Mouse (Mus musculus): ENCODE results near the gene Cryba4.

GRCm38 (mm10) chr5:112264099-112264498, 11.8 kb upstream of the Cryba4 start:
- TF ChIP-seq POLR2A (IDR thresholded peaks at IDR 0.05; ENCODE audit: low read depth, low read length) (no peak), IRF4 (IDR thresholded peaks at IDR 0.05; ENCODE audit: low read depth, low read length) (no peak), ZKSCAN1 (IDR thresholded peaks at IDR 0.05; ENCODE audit: borderline replicate concordance, low read depth, low read length) (no peak), KAT2A (IDR thresholded peaks at IDR 0.05; ENCODE audit: insufficient replicate concordance, low read length) (no peak), EP300 (IDR thresholded peaks at IDR 0.05; ENCODE audit: low read length) (no peak), CTCF (conservative IDR thresholded peaks at IDR 0.05 in 1 of 2, IDR thresholded peaks at IDR 0.05 in 1 of 2; ENCODE audit: low read depth in 2 of 2, low read length in 2 of 2) (no peak), USF2 (conservative IDR thresholded peaks at IDR 0.05; ENCODE audit: low read depth, low read length) (no peak), RCOR1 (conservative IDR thresholded peaks at IDR 0.05; ENCODE audit: low read depth, low read length) (no peak), CHD2 (IDR thresholded peaks at IDR 0.05; ENCODE audit: low read length) (no peak), MAX (IDR thresholded peaks at IDR 0.05; ENCODE audit: low read length) (no peak), ZNF384 (IDR thresholded peaks at IDR 0.05; ENCODE audit: low read depth, low read length) (no peak)
